Mouse (Mus musculus) layer of hippocampus, postnatal 14 days (tissue): ENCODE measurements around the gene Skint11. TPM values are rescaled to one million over a fixed set of nuclear protein-coding genes. Genes with fewer than 3 reads are reported as not detected.
"Not testable (repeated sequence)": the region's sequence is repeated elsewhere in the genome, so short reads cannot be mapped to it uniquely, and the experiment has no call there.

ENCODE experiments used
- DNase-seq, 2 experiments: peaks; one replicate each; pipeline ENCODE4 v3.0.0; 2021 to 2022; ENCODE audit warnings: low spot score in 2 of 2, mixed read lengths in 1 of 2
- long read RNA-seq, 2 experiments: library from polyadenylated mRNA; stranded (forward); transcript quantifications; one replicate each; pipeline ENCODE4 v2.0.0; 2021
- total RNA-seq, 2 experiments: library from RNA; stranded (reverse); gene quantifications; 2 replicates each; pipeline ENCODE4 v1.2.3; 2021

Gene Skint11
- not detected for total RNA-seq
- long read RNA-seq, experiment 1, result 0 reads
- long read RNA-seq, experiment 2, result 0 reads

DNA sequence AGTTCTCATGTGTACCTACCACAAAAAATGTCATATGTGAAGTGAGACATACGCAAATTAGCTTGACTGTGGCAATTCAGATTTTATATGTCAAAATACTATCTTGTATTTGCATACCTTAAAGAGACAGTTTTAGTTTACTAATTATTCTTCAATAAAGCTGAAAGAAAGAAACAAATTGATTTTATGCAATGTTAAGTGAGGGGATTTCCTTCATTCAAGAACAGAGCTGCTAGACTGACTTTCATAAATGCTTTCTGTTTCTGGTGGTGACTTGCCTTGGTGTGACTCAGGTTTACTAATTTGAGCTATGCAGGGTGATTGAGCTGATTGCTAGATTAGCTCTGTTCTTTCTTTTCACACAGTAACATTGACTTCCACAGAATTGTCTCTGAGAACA is at the start of gene Skint11:
Skint11 (plus strand) TSS at position 301 of the 400 bp plus-strand sequence.
- DNase-seq, result no peak

DNA sequence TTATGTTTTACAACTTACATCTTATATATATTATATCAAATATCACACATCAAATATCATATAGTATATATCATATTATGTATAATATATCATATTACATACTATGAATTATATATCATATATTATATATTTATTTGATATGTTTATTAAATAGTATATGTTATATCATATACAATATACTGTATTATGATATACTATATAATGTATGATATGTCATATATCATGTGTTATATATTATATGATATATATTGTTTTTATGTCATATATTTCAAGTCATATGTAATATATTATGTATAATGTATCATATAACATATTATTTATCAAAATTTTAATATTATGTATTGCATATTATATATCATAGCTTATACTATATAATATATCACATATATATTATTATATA is 2.0 kb upstream of the Skint11 start:
- no peak for DNase-seq

DNA sequence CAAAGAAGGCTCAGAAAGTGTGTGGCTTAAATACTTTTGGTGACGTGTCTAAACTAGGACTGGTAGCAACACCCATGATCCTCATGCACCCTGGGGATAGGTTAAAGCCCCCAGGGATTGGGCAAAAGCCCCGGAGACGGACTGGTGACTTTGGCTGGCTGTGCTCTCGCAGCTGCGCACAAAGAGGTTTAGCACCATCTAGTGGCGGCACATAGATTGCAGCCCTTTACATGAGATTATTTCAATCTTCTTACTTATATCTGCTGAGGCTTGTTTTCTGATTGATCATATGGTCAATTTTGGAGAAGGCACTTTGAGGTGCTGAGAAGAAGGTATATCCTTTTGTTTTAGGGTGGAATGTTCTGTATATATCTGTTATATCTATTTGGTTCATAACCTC is 9.7 kb downstream of the Skint11 start:
- DNase-seq, result not testable (repeated sequence)

DNA sequence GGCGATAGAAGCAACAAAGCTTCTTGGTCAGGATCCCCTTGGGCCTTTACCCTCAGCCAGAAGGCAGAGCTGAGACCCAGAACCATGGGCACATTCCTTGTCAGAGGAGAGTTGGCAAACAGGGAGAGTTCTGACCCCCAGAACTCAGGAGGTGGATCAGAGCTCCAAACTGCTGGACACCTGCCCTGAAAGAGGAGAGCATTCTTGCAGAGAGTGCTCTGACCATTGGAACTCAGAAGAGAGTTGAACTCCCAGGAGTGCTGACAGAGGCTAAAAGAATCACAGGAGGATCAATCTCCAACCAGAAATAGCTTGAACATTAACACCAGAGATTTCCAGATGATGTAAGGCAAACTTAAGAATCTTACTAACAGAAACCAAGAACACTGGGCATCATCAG is 93.7 kb downstream of the Skint11 start:
- not testable (repeated sequence) for DNase-seq

Other genes with a start within 250 kb of the Skint11 start
- not detected for gene Skint5, start 163.9 kb upstream of the Skint11 start, total RNA-seq
- gene Trabd2b, start 243.3 kb downstream of the Skint11 start, total RNA-seq, result 1 to 10 TPM; 1.1 TPM